Mouse (Mus musculus) liver, embryonic 14.5 days (tissue): ENCODE results near the gene Wdr48. TPM values are rescaled to one million over a fixed set of nuclear protein-coding genes. Genes with fewer than 3 reads are reported as not detected.
A peak's percentile ranks its signal among the peaks of the same experiment; 100 is the strongest.

Source experiments
- ATAC-seq: fragments of 200-750 bp; cut with Nextera tagmentation; 2 replicates; pipeline ENCODE4 v1.8.0; 2017; ENCODE audit warnings: moderate number of reproducible peaks, mild to moderate bottlenecking, moderate library complexity; ENCODE audit not compliant: insufficient read depth
- DNase-seq, 3 experiments: peaks; one replicate each; pipeline ENCODE4 v3.0.0-alpha.2; 2012 to 2013; ENCODE audit warnings: low read depth in 3 of 3, low spot score in 3 of 3
- H3K27ac ChIP-seq: fragments of 300-500 bp; sonication (generic); 2 replicates; pipeline ENCODE4 v1.5.1; 2014; ENCODE audit warnings: moderate library complexity, mild to moderate bottlenecking, control low read depth, inconsistent platforms
- H3K27me3 ChIP-seq: fragments of 300-500 bp; sonication (generic); 2 replicates; pipeline ENCODE4 v1.6.1; 2014; ENCODE audit warnings: mild to moderate bottlenecking, low read length, moderate library complexity; ENCODE audit not compliant: control insufficient read depth, insufficient read depth
- H3K36me3 ChIP-seq: fragments of 300-500 bp; sonication (generic); replicated peaks from 2 replicates; pipeline ENCODE4 v1.6.1; 2014; ENCODE audit warnings: low read depth; ENCODE audit not compliant: control insufficient read depth, insufficient read depth
- H3K4me1 ChIP-seq, 2 experiments: fragments of 200-500 bp in 1 of 2; fragments of 300-500 bp in 1 of 2; sonication (generic) in 1 of 2; replicated peaks; 2 replicates each; pipeline ENCODE4 v1.6.1; 2012 to 2014; ENCODE audit warnings: antibody characterized with exemption in 1 of 2, inconsistent platforms in 1 of 2, low read length in 1 of 2; ENCODE audit not compliant: control insufficient read depth in 2 of 2, insufficient read depth in 2 of 2
- H3K4me2 ChIP-seq: fragments of 300-500 bp; sonication (generic); 2 replicates; pipeline ENCODE4 v1.6.1; 2014; ENCODE audit warnings: low read depth, mild to moderate bottlenecking, control low read depth, moderate library complexity
- H3K4me3 ChIP-seq, 2 experiments: fragments of 200-500 bp in 1 of 2; fragments of 300-500 bp in 1 of 2; sonication (generic) in 1 of 2; 2 replicates each; pipeline ENCODE4 v1.5.1; 2012 to 2014; ENCODE audit warnings: low read depth in 2 of 2, low read length in 2 of 2, mild to moderate bottlenecking in 2 of 2, control low read depth in 1 of 2, inconsistent platforms in 1 of 2, moderate library complexity in 1 of 2; ENCODE audit not compliant: insufficient read depth in 1 of 2
- H3K9ac ChIP-seq: fragments of 300-500 bp; sonication (generic); replicated peaks from 2 replicates; pipeline ENCODE4 v1.6.1; 2014; ENCODE audit warnings: mild to moderate bottlenecking, control low read depth, moderate library complexity
- H3K9me3 ChIP-seq: fragments of 300-500 bp; sonication (generic); 2 replicates; pipeline ENCODE4 v1.6.1; 2016; ENCODE audit warnings: low read length, mixed read lengths; ENCODE audit not compliant: control insufficient read depth
- CTCF ChIP-seq: IDR thresholded peaks from 2 replicates; pipeline ENCODE4 v1.5.1; 2016; ENCODE audit warnings: antibody characterized with exemption, low read depth, control low read depth
- EP300 ChIP-seq: IDR thresholded peaks from 2 replicates; pipeline ENCODE4 v1.6.1; 2016; ENCODE audit warnings: antibody characterized with exemption, low read depth
- WGBS: fragments of 180-500 bp; shearing (Covaris S2); extraction: QIAGEN DNeasy Blood & Tissue Kit; methylation state at CpG from one replicate; pipeline ENCODE4 v1.1.7; 2014; ENCODE audit not compliant: insufficient replicate concordance; 5-methylcytosine and 5-hydroxymethylcytosine counted together
- polyA plus RNA-seq, 2 experiments: library from polyadenylated mRNA; depleted of rRNA in 1 of 2; stranded (reverse) in 1 of 2; unstranded in 1 of 2; fragments of >200 nt; fragmentation: Nextera tagmentation in 1 of 2; extraction: Ambion mirVana in 1 of 2; gene quantifications; 2 replicates each; pipeline versions ENCODE4 v1.2.1 to v1.2.3; 2012 to 2014

Wdr48 gene
- polyA plus RNA-seq, 2 experiments = 16.1 to 20.6 TPM

- H3K4me1 ChIP-seq = peaks cover 4 to 14% of the 10 kb centered on the region in 2 experiments; a peak in 3 of 4 replicates
- peak within 1 kb of the TSS; percentile 64 to 89 for H3K4me3 ChIP-seq
- no peaks in the 10 kb centered on the region for H3K27me3 ChIP-seq
- no peak within 1 kb of the TSS for H3K27ac ChIP-seq
- peak within 1 kb of the TSS; percentile 87 for H3K4me2 ChIP-seq
- peak; percentile 90 for ATAC-seq
- WGBS = 2% methylated on average over 40 of the region's 40 CpGs
- peak; percentile 75 to 78 (median 77) for DNase-seq
- TF ChIP-seq CTCF (no peak), EP300 (no peak)
- H3K9ac ChIP-seq = peak within 1 kb of the TSS; percentile 82
- no peaks in the 10 kb centered on the region for H3K9me3 ChIP-seq
- H3K36me3 ChIP-seq = no peaks in the 10 kb centered on the region
Observed at GRCm38 (mm10) chr9:119937005-119937773, 42.5 kb downstream of the Wdr48 start, which contains the start of the genes Gorasp1 and Ttc21a. TSS of gene Gorasp1 (minus strand) at chr9:119937565. TSS of gene Ttc21a (plus strand) at chr9:119937606.

GRCm38 (mm10) chr9:119938496-119938895 lies 43.8 kb downstream of the Wdr48 start:
- no peak overlapping the region for H3K4me2 ChIP-seq
- H3K4me3 ChIP-seq = no peak overlapping the region
- ATAC-seq = no peak
- H3K9ac ChIP-seq = no peak overlapping the region
- DNase-seq = no peak
- WGBS = 22% methylated on average over 4 of the region's 4 CpGs
- no peak overlapping the region for H3K27ac ChIP-seq
- H3K27me3 ChIP-seq = no peaks in the 10 kb centered on the region
- H3K9me3 ChIP-seq = no peaks in the 10 kb centered on the region
- TF ChIP-seq CTCF (no peak), EP300 (no peak)
- H3K4me1 ChIP-seq = peaks cover 4 to 14% of the 10 kb centered on the region in 2 experiments; a peak in 3 of 4 replicates
- H3K36me3 ChIP-seq = no peaks in the 10 kb centered on the region

GRCm38 (mm10) chr9:119939646-119940045 lies 45.0 kb downstream of the Wdr48 start:
- Histone ChIP-seq H3K9ac (no peak overlapping the region), H3K36me3 (no peaks in the 10 kb centered on the region), H3K4me3 (no peak overlapping the region), H3K4me1 (peaks cover 4 to 14% of the 10 kb centered on the region in 2 experiments; a peak in 3 of 4 replicates), H3K27me3 (no peaks in the 10 kb centered on the region), H3K4me2 (no peak overlapping the region), H3K9me3 (no peaks in the 10 kb centered on the region), H3K27ac (no peak overlapping the region)
- TF ChIP-seq EP300 = no peak
- no peak for TF ChIP-seq CTCF
- DNase-seq = no peak
- no peak for ATAC-seq
- WGBS = 74% methylated on average over 10 of the region's 10 CpGs

GRCm38 (mm10) chr9:119941407-119941806 lies 46.7 kb downstream of the Wdr48 start:
- TF ChIP-seq EP300 = no peak
- TF ChIP-seq CTCF = no peak
- Histone ChIP-seq H3K27me3 (no peaks in the 10 kb centered on the region), H3K4me1 (peaks cover 0 to 6% of the 10 kb centered on the region in 2 experiments; a peak in 2 of 4 replicates), H3K4me3 (no peak overlapping the region), H3K4me2 (no peak overlapping the region), H3K36me3 (no peaks in the 10 kb centered on the region), H3K9me3 (no peaks in the 10 kb centered on the region), H3K9ac (no peak overlapping the region), H3K27ac (no peak overlapping the region)
- no peak for ATAC-seq
- 64% methylated on average over 5 of the region's 5 CpGs for WGBS
- no peak for DNase-seq

- H3K27me3 ChIP-seq = no peaks in the 10 kb centered on the region
- no peak overlapping the region for H3K4me2 ChIP-seq
- H3K4me3 ChIP-seq = no peak overlapping the region
- TF ChIP-seq EP300 (no peak), CTCF (no peak)
- no peak for ATAC-seq
- no peak overlapping the region for H3K9ac ChIP-seq
- H3K9me3 ChIP-seq = no peaks in the 10 kb centered on the region
- no peak overlapping the region for H3K27ac ChIP-seq
- WGBS = 83% methylated on average over 14 of the region's 14 CpGs
- DNase-seq = no peak
- peaks cover 0 to 5% of the 10 kb centered on the region in 2 experiments; a peak in 1 of 4 replicates for H3K4me1 ChIP-seq
- no peaks in the 10 kb centered on the region for H3K36me3 ChIP-seq
Observed at GRCm38 (mm10) chr9:119941861-119942260, 47.2 kb downstream of the Wdr48 start.
